Mouse (Mus musculus) cerebellum, adult 18-20 months (tissue): ENCODE results near the gene Fnbp1.
A peak's percentile ranks its signal among the peaks of the same experiment; 100 is the strongest.

Experiments
- DNase-seq, 2 experiments: peaks; one replicate each; pipeline ENCODE4 v3.0.0; 2021

The Fnbp1 gene

DNA sequence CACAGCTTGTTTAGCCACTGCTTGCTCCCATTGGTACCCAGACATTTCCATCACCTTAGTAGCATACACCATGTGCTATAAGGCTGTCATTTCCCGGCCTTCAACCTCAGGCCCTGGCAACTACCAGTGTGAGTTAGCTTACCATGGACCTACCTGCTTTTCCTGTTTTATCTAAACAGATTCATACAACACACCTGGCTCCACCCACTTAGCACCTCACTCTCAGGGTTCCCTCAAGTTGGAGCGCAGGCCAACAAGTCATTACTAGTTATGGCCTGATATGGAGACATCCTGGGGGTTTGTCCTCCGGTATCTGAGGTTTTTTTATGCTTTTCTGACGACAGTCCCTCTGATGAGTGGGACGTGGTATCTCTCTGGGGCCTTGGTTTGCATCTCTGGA lies 18.3 kb downstream of the Fnbp1 start:
- no peak for DNase-seq

DNA sequence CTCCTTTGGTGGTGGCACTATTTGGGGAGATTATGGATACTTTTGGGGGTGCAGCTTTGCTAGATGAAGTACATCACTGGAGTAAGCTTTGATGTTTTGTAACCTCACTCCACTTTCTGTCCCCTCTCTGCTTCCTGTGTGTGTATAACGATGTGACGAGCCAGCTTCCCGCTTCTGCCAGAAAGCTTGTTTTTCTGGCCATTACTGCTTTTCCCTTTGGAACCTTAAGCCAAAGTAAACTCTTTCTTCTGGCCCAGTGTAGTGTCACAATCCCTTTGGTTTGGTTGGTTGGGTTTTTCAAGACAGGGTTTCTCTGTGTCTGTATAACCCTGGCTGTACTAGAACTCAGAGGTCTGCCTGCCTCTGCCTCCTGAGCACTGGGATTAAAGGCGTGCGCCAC lies 19.0 kb downstream of the Fnbp1 start:
- DNase-seq, result no peak

DNA sequence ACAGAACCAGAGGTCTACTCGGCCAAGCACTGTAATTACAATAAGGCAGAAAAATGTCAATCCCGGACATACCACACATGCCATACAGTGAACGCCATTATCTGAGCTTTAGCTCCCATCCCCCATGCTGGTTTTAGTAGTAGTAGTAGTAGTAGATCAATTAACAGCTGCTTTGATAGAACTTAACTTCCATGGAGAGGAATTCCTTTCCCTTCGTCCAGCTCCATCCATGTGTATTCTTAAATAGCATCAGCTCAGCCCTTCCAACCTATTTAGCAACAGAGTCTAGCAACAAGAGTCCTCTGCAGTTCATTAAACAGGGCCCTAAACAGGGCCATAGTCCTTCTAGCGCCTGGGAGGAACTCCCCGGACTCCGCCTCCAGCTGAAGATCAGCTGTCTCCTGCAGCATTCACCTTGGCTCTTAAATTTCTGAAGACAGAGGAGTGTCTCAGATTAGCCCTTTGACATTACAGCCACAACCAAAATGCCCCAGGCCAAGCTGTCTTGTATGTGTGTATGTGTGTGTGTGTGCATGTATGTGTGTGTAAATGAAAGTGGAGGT lies 20.6 kb downstream of the Fnbp1 start:
- no peak for DNase-seq

DNA sequence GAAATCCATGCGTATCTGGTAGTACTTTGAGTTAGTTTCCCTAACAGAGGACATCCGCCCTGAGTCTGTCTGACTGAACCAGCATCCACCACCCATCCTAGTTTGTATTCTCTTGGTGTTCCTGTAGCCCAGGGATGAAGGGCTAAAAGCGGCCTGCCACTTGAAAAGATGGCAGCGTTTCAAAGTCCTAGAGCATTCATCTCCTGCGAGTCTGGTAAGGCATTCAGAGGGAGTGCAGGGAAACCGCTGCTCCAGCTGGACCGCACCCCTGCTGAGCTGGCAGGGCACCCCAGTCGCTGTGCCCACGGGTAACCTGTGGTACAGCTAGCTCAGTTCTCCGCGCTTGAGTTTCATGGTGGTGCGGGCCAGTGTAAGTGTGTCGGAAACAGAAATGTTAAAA lies 22.0 kb downstream of the Fnbp1 start:
- DNase-seq, result peak; percentile 72 to 74

- DNase-seq, result no peak
Measured at GRCm38 (mm10) chr2:31118639-31119380, 23.0 kb downstream of the Fnbp1 start.

- DNase-seq, result no peak
Measured at GRCm38 (mm10) chr2:31118211-31118610, 23.6 kb downstream of the Fnbp1 start.

- no peak for DNase-seq
Measured at GRCm38 (mm10) chr2:31115943-31116731, 25.7 kb downstream of the Fnbp1 start.

- no peak for DNase-seq
Measured at GRCm38 (mm10) chr2:31115091-31115942, 26.5 kb downstream of the Fnbp1 start.

GRCm38 (mm10) chr2:31114205-31114604 lies 27.6 kb downstream of the Fnbp1 start:
- no peak for DNase-seq

- no peak for DNase-seq
Measured at GRCm38 (mm10) chr2:31111685-31112084, 30.1 kb downstream of the Fnbp1 start.

DNA sequence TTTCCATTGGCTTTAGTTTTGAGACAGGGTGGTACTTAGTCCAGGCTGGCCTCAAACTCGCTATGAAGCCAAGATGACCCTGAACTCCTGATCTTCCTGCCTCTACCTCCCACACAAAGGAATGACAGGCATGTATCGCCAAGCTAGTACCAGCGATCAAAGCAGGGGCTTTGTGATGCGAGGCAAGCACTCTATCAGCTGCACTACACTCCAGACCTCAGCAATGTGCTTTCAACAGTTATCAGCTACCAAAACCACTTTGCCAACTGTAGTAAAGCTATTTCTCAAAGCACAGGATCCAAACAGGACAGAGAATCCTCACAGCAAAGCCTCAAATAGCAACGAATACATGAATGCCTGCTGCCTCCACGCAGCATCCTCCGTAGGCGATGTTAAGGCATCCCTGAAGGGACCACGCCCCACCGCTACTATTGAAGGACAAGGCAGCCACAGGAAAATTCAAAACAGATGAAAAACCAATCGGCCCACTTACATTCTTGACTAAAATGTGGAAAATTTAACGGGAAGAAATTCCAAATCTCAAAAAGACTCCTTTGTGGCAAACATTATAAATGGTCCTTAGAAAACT lies 31.8 kb downstream of the Fnbp1 start:
- no peak for DNase-seq

DNA sequence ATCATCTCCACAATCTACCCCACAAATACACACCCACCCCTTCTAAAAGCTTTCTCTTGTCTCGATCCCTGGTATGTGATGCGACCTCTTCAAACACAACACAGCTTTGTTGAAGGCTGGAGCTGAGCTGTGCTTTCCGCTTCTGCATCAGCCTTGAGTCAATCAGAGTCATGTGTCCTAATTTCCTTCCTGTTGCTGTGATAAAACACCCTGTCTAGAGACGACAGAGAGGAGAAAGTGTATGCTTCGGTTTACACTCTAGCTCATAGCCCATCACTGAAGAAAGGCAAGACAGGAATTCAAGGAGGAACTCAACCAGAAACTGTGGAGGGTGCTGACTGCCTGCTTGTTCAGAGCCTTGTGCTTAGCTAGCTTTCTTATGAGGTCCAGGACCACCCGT lies 33.6 kb downstream of the Fnbp1 start:
- no peak for DNase-seq

DNA sequence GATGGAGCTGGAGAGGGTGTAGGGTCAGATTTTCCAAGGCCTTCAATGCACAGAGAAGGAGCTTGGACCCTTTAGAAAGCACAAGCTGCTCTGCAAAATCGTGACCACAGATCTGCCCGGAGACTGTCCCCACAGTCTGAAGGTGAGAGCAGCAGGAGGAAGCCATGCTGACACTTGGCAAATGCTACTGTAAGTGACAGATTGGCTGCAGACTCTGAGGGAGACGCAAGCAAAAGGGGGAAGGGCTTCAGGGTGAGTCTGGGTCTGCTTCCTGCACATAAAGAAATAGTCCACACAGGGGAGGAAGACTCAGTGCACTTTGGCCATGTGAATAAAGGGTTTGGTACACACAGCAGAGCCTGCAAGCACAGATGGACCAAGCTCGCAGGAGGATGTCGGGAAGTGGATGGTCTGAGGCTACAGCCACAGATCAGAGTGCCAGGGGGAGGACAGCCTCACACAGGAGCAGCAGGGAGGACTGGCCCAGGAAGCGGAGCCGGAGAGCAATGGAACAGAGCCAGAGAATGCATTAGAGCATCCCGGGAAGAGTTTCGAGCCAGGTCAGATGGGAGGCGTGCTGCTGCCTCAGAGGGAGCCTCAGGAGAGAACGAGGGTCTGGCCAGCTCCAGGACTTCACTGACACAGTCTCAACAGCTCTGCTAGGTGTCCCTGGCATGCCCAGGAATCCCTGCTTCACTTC lies 35.0 kb downstream of the Fnbp1 start:
- peak; percentile 89 to 94 for DNase-seq

GRCm38 (mm10) chr2:31106004-31106403 lies 35.8 kb downstream of the Fnbp1 start:
- no peak for DNase-seq

GRCm38 (mm10) chr2:31105279-31105678 lies 36.5 kb downstream of the Fnbp1 start:
- DNase-seq, result no peak

GRCm38 (mm10) chr2:31103321-31103720 lies 38.5 kb downstream of the Fnbp1 start:
- no peak for DNase-seq

DNA sequence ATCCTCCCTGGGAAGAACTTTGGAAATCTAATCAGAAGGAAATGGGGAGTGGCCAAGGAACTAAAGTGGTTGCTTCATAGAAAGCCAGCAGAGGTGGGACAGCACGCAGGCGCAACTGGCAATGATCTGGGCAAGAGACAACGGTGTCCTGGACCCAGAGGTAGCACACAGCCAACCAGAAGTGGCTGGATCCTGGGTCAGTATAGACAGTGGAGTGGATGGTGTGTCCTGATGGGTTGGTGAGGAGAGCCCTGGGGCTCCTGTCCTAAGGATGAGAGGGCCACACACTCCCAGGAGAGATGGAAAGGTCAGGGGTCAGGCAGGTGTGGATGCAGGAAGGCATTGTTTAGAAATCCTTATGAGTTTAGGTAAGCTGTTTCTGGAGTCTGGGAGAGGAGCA lies 40.5 kb downstream of the Fnbp1 start:
- DNase-seq, result no peak

DNA sequence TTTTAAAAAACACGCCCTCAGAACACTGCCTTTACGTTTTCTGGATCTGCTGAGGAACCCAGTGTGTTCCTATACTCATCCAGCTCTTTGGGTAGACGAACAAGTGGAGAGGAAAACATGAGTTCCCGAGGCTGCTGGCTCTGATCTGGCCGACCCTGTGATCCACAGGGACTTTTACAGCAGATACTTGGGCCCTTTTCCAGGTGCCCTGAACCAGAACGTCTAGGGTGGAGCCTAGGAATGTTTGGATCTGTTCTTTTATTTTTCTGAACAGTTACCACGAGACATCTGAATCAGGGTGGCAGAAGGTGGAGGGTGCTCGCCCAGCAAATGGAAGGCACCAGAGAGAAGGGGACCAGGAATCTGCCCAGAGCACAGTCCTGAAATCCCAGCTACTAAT lies 42.7 kb downstream of the Fnbp1 start:
- no peak for DNase-seq

GRCm38 (mm10) chr2:31098616-31099015 lies 43.2 kb downstream of the Fnbp1 start:
- DNase-seq, result no peak

- no peak for DNase-seq
Measured at GRCm38 (mm10) chr2:31097276-31097675, 44.5 kb downstream of the Fnbp1 start.

DNA sequence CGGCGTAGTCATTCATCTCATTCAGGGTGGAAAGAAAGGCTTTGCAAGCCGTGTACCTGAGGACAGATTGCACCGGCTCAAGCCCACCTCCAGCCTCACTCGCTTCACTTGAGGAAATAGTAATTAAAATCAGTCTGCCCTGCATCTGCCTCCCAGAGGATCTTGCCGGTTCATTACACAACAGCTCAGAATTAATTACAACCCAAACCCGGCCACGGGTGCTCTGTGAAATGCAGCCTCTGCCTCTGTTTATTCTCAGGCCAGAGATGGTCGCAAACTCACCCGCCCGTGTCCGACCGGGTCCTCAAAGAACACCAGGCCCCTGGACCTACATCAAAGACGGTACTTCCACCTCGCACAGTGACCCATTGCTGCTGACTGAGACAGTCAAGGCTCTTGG lies 45.7 kb downstream of the Fnbp1 start:
- DNase-seq, result no peak

GRCm38 (mm10) chr2:31094565-31094964 lies 47.2 kb downstream of the Fnbp1 start:
- DNase-seq, result no peak
